Mouse (Mus musculus) myocyte (in vitro differentiated cells): Measurements from ENCODE around the gene Epas1.

Experiments used
- CEBPB ChIP-seq: IDR thresholded peaks from 2 replicates; pipeline ENCODE4 v1.6.1; 2011; ENCODE audit warnings: mild to moderate bottlenecking, moderate library complexity; ENCODE audit not compliant: poor library complexity, insufficient read depth, severe bottlenecking
- E2F4 ChIP-seq: IDR thresholded peaks from one replicate; pipeline ENCODE4 v1.6.1; 2011; ENCODE audit warnings: mild to moderate bottlenecking, control low read depth, moderate library complexity; ENCODE audit not compliant: insufficient read depth
- MAX ChIP-seq: IDR thresholded peaks from one replicate; pipeline ENCODE4 v1.6.1; 2011; ENCODE audit warnings: low read depth, mild to moderate bottlenecking, control low read depth
- MYOD1 ChIP-seq, 3 experiments: IDR thresholded peaks; one replicate each; pipeline ENCODE4 v1.6.1; 2011; ENCODE audit warnings: control low read depth in 2 of 3, low read depth in 2 of 3, mild to moderate bottlenecking in 2 of 3, moderate library complexity in 1 of 3; ENCODE audit not compliant: insufficient read length in 2 of 3, control insufficient read depth in 1 of 3
- MYOG ChIP-seq, 3 experiments: IDR thresholded peaks; one replicate each; pipeline ENCODE4 v1.6.1; 2011; ENCODE audit warnings: control low read depth in 2 of 3, low read depth in 2 of 3, mild to moderate bottlenecking in 2 of 3; ENCODE audit not compliant: insufficient read length in 2 of 3, control insufficient read depth in 1 of 3, insufficient read depth in 1 of 3
- POLR2A ChIP-seq: IDR thresholded peaks from one replicate; pipeline ENCODE4 v1.6.1; 2011; ENCODE audit warnings: low read depth, mild to moderate bottlenecking, control low read depth, moderate library complexity; ENCODE audit not compliant: insufficient read length
- POLR2AphosphoS2 ChIP-seq: IDR thresholded peaks from one replicate; pipeline ENCODE4 v1.6.1; 2011; ENCODE audit warnings: low read depth, control low read depth; ENCODE audit not compliant: insufficient read length
- REST ChIP-seq: IDR thresholded peaks from one replicate; pipeline ENCODE4 v1.6.1; 2011; ENCODE audit warnings: mild to moderate bottlenecking, control low read depth, moderate library complexity; ENCODE audit not compliant: insufficient read depth, insufficient read length
- TCF12 ChIP-seq: IDR thresholded peaks from one replicate; pipeline ENCODE4 v1.6.1; 2011; ENCODE audit warnings: mild to moderate bottlenecking, control low read depth; ENCODE audit not compliant: poor library complexity, insufficient read depth, severe bottlenecking
- TCF3 ChIP-seq: IDR thresholded peaks from one replicate; pipeline ENCODE4 v1.6.1; 2011; ENCODE audit warnings: low read depth, control low read depth; ENCODE audit not compliant: insufficient read length
- USF1 ChIP-seq: IDR thresholded peaks from one replicate; pipeline ENCODE4 v1.6.1; 2011; ENCODE audit warnings: low read depth, mild to moderate bottlenecking, control low read depth, moderate library complexity

DNA sequence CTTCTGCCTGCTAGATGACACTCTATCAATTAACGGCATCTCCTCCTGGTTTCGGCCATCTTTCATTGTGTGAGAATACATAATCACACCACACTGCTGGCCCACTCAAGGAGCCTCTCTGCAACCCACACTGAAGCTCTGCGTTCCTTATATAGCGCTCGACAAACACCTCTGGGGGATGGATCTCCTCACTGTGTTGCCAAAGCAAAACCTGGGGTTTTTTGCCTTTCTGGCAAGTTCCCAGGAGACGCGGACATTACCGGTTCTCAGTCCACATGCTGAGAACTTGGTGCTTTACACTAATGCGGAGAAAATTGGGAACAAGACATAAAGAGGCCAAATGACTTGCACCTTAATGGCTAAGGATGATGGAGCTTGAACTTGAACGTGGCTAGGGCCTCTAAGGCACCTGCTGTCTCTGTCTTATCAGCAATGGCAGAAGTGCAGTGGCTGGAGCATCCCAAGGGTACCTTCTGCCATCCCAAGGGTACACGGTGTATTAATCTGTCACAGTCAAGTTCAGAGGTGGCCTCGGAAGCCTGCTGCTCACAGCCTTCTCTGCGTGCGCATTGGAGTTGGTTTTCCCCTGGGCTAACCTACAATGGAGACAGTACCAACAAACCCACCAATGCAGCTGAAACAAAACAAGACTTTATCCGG, 19.6 kb downstream of the Epas1 start:
- TF ChIP-seq POLR2A (no peak), POLR2AphosphoS2 (no peak), USF1 (no peak), MAX (no peak), TCF12 (no peak), MYOG (IDR thresholded peaks at IDR 0.05; ENCODE audit: control insufficient read depth in 1 of 3, insufficient read depth in 1 of 3, insufficient read length in 2 of 3, low read depth in 2 of 3) (no peak), CEBPB (no peak), MYOD1 (IDR thresholded peaks at IDR 0.05; ENCODE audit: control insufficient read depth in 1 of 3, insufficient read length in 2 of 3, low read depth in 2 of 3) (no peak), E2F4 (no peak), TCF3 (no peak), REST (no peak)
